Mouse (Mus musculus) fibroblast of lung, adult 2 months (primary cell): ENCODE results near the gene Rufy2.

ENCODE experiments used
- DNase-seq: peaks from one replicate; pipeline ENCODE4 v3.0.0-alpha.2; 2011; ENCODE audit warnings: low read depth

The Rufy2 gene

GRCm38 (mm10) chr10:63019304-63019703 is 39.3 kb downstream of the Rufy2 start:
- no peak for DNase-seq

GRCm38 (mm10) chr10:63021702-63022101 is 41.7 kb downstream of the Rufy2 start:
- no peak for DNase-seq

- DNase-seq = no peak
These were observed 42.6 kb downstream of the Rufy2 start for GRCm38 (mm10) chr10:63022541-63023120.

GRCm38 (mm10) chr10:63023121-63023748 is 43.2 kb downstream of the Rufy2 start:
- DNase-seq = no peak

- peak; percentile 90 for DNase-seq
These were observed 43.9 kb downstream of the Rufy2 start, which contains the start of the genes Hnrnph3 and Pbld2 for GRCm38 (mm10) chr10:63023749-63024579. TSS of gene Hnrnph3 (minus strand) at chr10:63024217. TSS of gene Pbld2 (plus strand) at chr10:63024315.

- peak; percentile 55 for DNase-seq
These were observed 44.5 kb downstream of the Rufy2 start for GRCm38 (mm10) chr10:63024580-63024910.

GRCm38 (mm10) chr10:63025016-63025415 is 45.0 kb downstream of the Rufy2 start:
- no peak for DNase-seq

- DNase-seq = no peak
These were observed 45.5 kb downstream of the Rufy2 start for GRCm38 (mm10) chr10:63025491-63026011.

- no peak for DNase-seq
These were observed 46.3 kb downstream of the Rufy2 start for GRCm38 (mm10) chr10:63026156-63026794.

- no peak for DNase-seq
These were observed 46.8 kb downstream of the Rufy2 start for GRCm38 (mm10) chr10:63026795-63027160.

- DNase-seq = no peak
These were observed 47.5 kb downstream of the Rufy2 start for GRCm38 (mm10) chr10:63027376-63028161.

GRCm38 (mm10) chr10:63028396-63028795 is 48.4 kb downstream of the Rufy2 start:
- DNase-seq = no peak

- no peak for DNase-seq
These were observed 52.2 kb downstream of the Rufy2 start for GRCm38 (mm10) chr10:63032267-63032666.

GRCm38 (mm10) chr10:63032956-63033355 is 52.9 kb downstream of the Rufy2 start:
- DNase-seq = no peak

- DNase-seq = no peak
These were observed 58.7 kb downstream of the Rufy2 start for GRCm38 (mm10) chr10:63038571-63039320.

- DNase-seq = no peak
These were observed 60.0 kb downstream of the Rufy2 start for GRCm38 (mm10) chr10:63039867-63040628.

GRCm38 (mm10) chr10:63043154-63043553 is 63.1 kb downstream of the Rufy2 start:
- no peak for DNase-seq

- DNase-seq = no peak
These were observed 67.7 kb downstream of the Rufy2 start for GRCm38 (mm10) chr10:63047751-63048150.

- no peak for DNase-seq
These were observed 69.1 kb downstream of the Rufy2 start for GRCm38 (mm10) chr10:63049106-63049505.

- DNase-seq = no peak
These were observed 71.2 kb downstream of the Rufy2 start for GRCm38 (mm10) chr10:63051267-63051666.
